Mouse (Mus musculus) hindbrain, embryonic 14.5 days (tissue): ENCODE results near the gene Smyd1. TPM values are rescaled to one million over a fixed set of nuclear protein-coding genes. Genes with fewer than 3 reads are reported as not detected.
"Not testable (repeated sequence)": the region's sequence is repeated elsewhere in the genome, so short reads cannot be mapped to it uniquely, and the experiment has no call there.

Experiments
- ATAC-seq: fragments of 200-750 bp; cut with Nextera tagmentation; 2 replicates; pipeline ENCODE4 v1.8.0; 2017; ENCODE audit warnings: moderate number of reproducible peaks, mild to moderate bottlenecking, moderate TSS enrichment, moderate library complexity; ENCODE audit not compliant: low FRiP score
- DNase-seq: peaks from one replicate; pipeline ENCODE4 v3.0.0-alpha.2; 2015; ENCODE audit warnings: low spot score
- H3K27ac ChIP-seq: fragments of 300-500 bp; sonication (generic); 2 replicates; pipeline ENCODE4 v1.5.1; 2014; ENCODE audit warnings: mild to moderate bottlenecking, moderate library complexity
- H3K27me3 ChIP-seq: fragments of 300-500 bp; sonication (generic); 2 replicates; pipeline ENCODE4 v1.6.1; 2014; ENCODE audit warnings: mild to moderate bottlenecking, low read length, mixed read lengths; ENCODE audit not compliant: control insufficient read depth, insufficient read depth
- H3K36me3 ChIP-seq: fragments of 300-500 bp; sonication (generic); replicated peaks from 2 replicates; pipeline ENCODE4 v1.6.1; 2014; ENCODE audit not compliant: control insufficient read depth, insufficient read depth
- H3K4me1 ChIP-seq: fragments of 300-500 bp; sonication (generic); replicated peaks from 2 replicates; pipeline ENCODE4 v1.6.1; 2014; ENCODE audit warnings: antibody characterized with exemption, low read length, mixed read lengths; ENCODE audit not compliant: control insufficient read depth, insufficient read depth
- H3K4me2 ChIP-seq: fragments of 300-500 bp; sonication (generic); replicated peaks from 2 replicates; pipeline ENCODE4 v1.6.1; 2014; ENCODE audit warnings: mild to moderate bottlenecking, moderate library complexity
- H3K4me3 ChIP-seq: fragments of 300-500 bp; sonication (generic); replicated peaks from 2 replicates; pipeline ENCODE4 v1.5.1; 2014; ENCODE audit warnings: mild to moderate bottlenecking, low read length
- H3K9ac ChIP-seq: fragments of 300-500 bp; sonication (generic); 2 replicates; pipeline ENCODE4 v1.6.1; 2014
- H3K9me3 ChIP-seq: fragments of 300-500 bp; sonication (generic); 2 replicates; pipeline ENCODE4 v1.6.1; 2016; ENCODE audit warnings: low read length; ENCODE audit not compliant: control insufficient read depth
- WGBS: fragments of 180-500 bp; shearing (Covaris S2); extraction: QIAGEN DNeasy Blood & Tissue Kit; methylation state at CpG from one replicate; pipeline ENCODE4 v1.1.7; 2014; 5-methylcytosine and 5-hydroxymethylcytosine counted together
- polyA plus RNA-seq: library from polyadenylated mRNA; unstranded; fragments of >200 nt; fragmentation: Nextera tagmentation; extraction: Ambion mirVana; gene quantifications from 2 replicates; pipeline ENCODE4 v1.2.1, GENCODE M21; 2014

Gene Smyd1
- polyA plus RNA-seq, 1 experiment from 2014 or later, result 0.24 TPM

GRCm38 (mm10) chr6:71270301-71271056 lies 51.6 kb downstream of the Smyd1 start:
- peak overlapping the region; percentile 95 for H3K27ac ChIP-seq
- no peaks in the 10 kb centered on the region for H3K9me3 ChIP-seq
- H3K9ac ChIP-seq, result peak overlapping the region; percentile 57
- no peaks in the 10 kb centered on the region for H3K36me3 ChIP-seq
- H3K4me3 ChIP-seq, result peak overlapping the region; percentile 79
- ATAC-seq, result peak; percentile 21
- H3K27me3 ChIP-seq, result no peaks in the 10 kb centered on the region
- peak overlapping the region; percentile 73 for H3K4me2 ChIP-seq
- H3K4me1 ChIP-seq, result peaks cover 15% of the 10 kb centered on the region
- peak; percentile 25 for DNase-seq
- 32% methylated on average over 13 of the region's 14 CpGs for WGBS

- H3K36me3 ChIP-seq, H3K27ac ChIP-seq, H3K4me2 ChIP-seq, H3K9ac ChIP-seq, DNase-seq, ATAC-seq, H3K9me3 ChIP-seq, H3K4me3 ChIP-seq, H3K27me3 ChIP-seq: not testable (repeated sequence)
- peaks cover 15% of the 10 kb centered on the region for H3K4me1 ChIP-seq
- WGBS, result 98% methylated on average over 6 of the region's 6 CpGs
Observed at GRCm38 (mm10) chr6:71269686-71270050, 52.4 kb downstream of the Smyd1 start.

GRCm38 (mm10) chr6:71268929-71269685 lies 52.9 kb downstream of the Smyd1 start:
- no peak overlapping the region for H3K4me3 ChIP-seq
- H3K4me1 ChIP-seq, result peaks cover 15% of the 10 kb centered on the region
- no peak overlapping the region for H3K4me2 ChIP-seq
- WGBS, result 60% methylated on average over 7 of the region's 7 CpGs
- H3K9ac ChIP-seq, result no peak overlapping the region
- ATAC-seq, result no peak
- H3K27me3 ChIP-seq, result no peaks in the 10 kb centered on the region
- H3K27ac ChIP-seq, result no peak overlapping the region
- H3K36me3 ChIP-seq, result no peaks in the 10 kb centered on the region
- DNase-seq, result peak; percentile 46
- no peaks in the 10 kb centered on the region for H3K9me3 ChIP-seq

GRCm38 (mm10) chr6:71267603-71268002 lies 54.4 kb downstream of the Smyd1 start:
- 70% methylated on average over 7 of the region's 7 CpGs for WGBS
- DNase-seq, H3K4me2 ChIP-seq, H3K4me3 ChIP-seq, H3K9me3 ChIP-seq, H3K36me3 ChIP-seq, ATAC-seq, H3K27me3 ChIP-seq, H3K27ac ChIP-seq, H3K9ac ChIP-seq: not testable (repeated sequence)
- H3K4me1 ChIP-seq, result peaks cover 11% of the 10 kb centered on the region

GRCm38 (mm10) chr6:71262142-71262833 lies 59.7 kb downstream of the Smyd1 start:
- Histone ChIP-seq H3K27me3 (no peaks in the 10 kb centered on the region), H3K9me3 (no peaks in the 10 kb centered on the region), H3K4me3 (no peak overlapping the region), H3K27ac (no peak overlapping the region), H3K9ac (no peak overlapping the region), H3K4me1 (no peaks in the 10 kb centered on the region), H3K36me3 (no peaks in the 10 kb centered on the region), H3K4me2 (no peak overlapping the region)
- WGBS, result 76% methylated on average over 8 of the region's 8 CpGs
- ATAC-seq (no peak), DNase-seq (no peak)

GRCm38 (mm10) chr6:71261060-71261459 lies 61.0 kb downstream of the Smyd1 start:
- no peaks in the 10 kb centered on the region for H3K9me3 ChIP-seq
- H3K27me3 ChIP-seq, result no peaks in the 10 kb centered on the region
- H3K4me1 ChIP-seq, result no peaks in the 10 kb centered on the region
- H3K27ac ChIP-seq, result no peak overlapping the region
- DNase-seq, result no peak
- H3K4me2 ChIP-seq, result no peak overlapping the region
- ATAC-seq, result no peak
- H3K9ac ChIP-seq, result no peak overlapping the region
- H3K36me3 ChIP-seq, result no peaks in the 10 kb centered on the region
- no peak overlapping the region for H3K4me3 ChIP-seq
- WGBS, result 91% methylated on average over 3 of the region's 3 CpGs

DNA sequence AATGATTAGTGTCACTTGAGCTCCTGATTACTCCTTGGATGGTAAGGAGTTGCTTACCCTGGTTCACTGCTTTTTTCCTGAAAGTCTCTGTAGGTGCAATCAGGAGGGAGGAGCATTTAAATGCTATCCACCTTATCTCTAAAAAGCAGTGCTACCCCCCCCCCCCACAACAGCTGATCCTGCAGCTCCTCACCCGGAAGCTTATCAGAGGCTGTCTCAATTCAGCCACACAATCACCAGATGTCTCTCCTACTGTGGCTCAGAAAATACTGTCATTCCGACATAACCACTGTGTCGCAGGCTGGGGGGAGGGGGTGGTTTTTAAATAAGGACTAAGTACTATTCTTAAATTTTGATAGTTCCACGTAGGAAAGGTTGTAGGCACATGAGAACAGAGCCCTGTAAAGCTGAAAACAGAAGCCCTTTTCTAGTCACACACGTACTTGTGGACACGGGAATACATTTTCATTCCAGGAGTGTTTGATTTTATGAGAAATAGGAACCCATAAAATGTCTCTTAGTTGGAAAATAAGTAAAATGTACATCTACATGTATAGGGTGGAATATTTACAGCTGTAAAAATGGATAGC lies 61.9 kb downstream of the Smyd1 start:
- Histone ChIP-seq H3K4me2 (no peak overlapping the region), H3K4me1 (no peaks in the 10 kb centered on the region), H3K9ac (no peak overlapping the region), H3K27me3 (no peaks in the 10 kb centered on the region), H3K36me3 (no peaks in the 10 kb centered on the region), H3K9me3 (no peaks in the 10 kb centered on the region), H3K4me3 (no peak overlapping the region), H3K27ac (no peak overlapping the region)
- DNase-seq (no peak), ATAC-seq (no peak)
- 64% methylated on average over 6 of the region's 6 CpGs for WGBS

DNA sequence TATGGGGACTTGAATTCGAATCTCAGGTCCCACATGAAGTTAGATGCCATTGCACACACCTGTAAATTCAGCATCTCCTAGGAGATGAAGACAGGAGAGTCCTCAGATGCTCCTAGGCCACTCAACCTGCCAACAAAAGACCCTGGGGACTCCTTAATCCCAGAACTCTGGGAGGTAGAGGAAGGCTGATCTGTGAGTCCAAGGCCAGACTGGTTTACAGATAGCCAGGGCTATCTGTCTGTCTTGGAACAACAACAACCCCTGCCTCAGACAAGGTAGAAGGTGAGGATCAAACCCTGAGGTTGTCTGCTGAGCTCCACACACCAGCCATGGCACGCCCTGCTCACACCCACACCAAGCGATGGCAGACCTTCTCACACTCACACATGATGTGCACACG lies 62.9 kb downstream of the Smyd1 start:
- no peak overlapping the region for H3K4me3 ChIP-seq
- no peak overlapping the region for H3K27ac ChIP-seq
- DNase-seq (no peak), ATAC-seq (no peak)
- H3K36me3 ChIP-seq, result no peaks in the 10 kb centered on the region
- no peaks in the 10 kb centered on the region for H3K27me3 ChIP-seq
- no peaks in the 10 kb centered on the region for H3K9me3 ChIP-seq
- no peak overlapping the region for H3K4me2 ChIP-seq
- WGBS, result 92% methylated on average over 4 of the region's 4 CpGs
- H3K9ac ChIP-seq, result no peak overlapping the region
- H3K4me1 ChIP-seq, result no peaks in the 10 kb centered on the region

GRCm38 (mm10) chr6:71258562-71258961 lies 63.5 kb downstream of the Smyd1 start:
- no peak overlapping the region for H3K4me2 ChIP-seq
- H3K9ac ChIP-seq, result no peak overlapping the region
- H3K36me3 ChIP-seq, result no peaks in the 10 kb centered on the region
- no peak overlapping the region for H3K27ac ChIP-seq
- no peak overlapping the region for H3K4me3 ChIP-seq
- DNase-seq (no peak), ATAC-seq (no peak)
- H3K9me3 ChIP-seq, result no peaks in the 10 kb centered on the region
- 80% methylated on average over 2 of the region's 2 CpGs for WGBS
- no peaks in the 10 kb centered on the region for H3K27me3 ChIP-seq
- H3K4me1 ChIP-seq, result no peaks in the 10 kb centered on the region
